Mouse (Mus musculus) c-Kit-positive CD71-negative TER-119-negative erythroid progenitor cells, embryonic 14.5 days (primary cell): Measurements from ENCODE around the gene Gm17949.
"Not testable (repeated sequence)": the region's sequence is repeated elsewhere in the genome, so short reads cannot be mapped to it uniquely, and the experiment has no call there.

ENCODE experiments used
- DNase-seq: peaks from one replicate; pipeline ENCODE4 v3.0.0-alpha.2; 2013; ENCODE audit warnings: low read depth

Gm17949 gene

DNA sequence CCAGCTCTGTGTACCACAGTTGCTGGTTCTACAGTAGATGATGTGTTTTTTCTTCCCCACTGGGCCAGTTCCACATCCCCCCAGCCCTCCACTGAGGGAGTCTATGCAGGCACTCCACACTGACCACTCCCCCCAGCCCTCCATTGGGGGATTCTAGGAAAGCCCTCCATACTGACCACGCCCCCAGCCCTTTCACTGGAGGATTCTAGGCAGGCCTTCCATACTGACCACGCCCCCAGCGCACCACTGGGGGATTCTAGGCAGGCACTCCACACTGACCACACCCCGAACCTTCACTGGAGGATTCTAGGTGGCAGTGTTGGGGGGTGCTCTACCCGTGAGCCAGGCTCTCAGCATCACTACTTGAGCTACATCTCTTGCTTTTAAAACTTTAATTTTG lies 36.1 kb downstream of the Gm17949 start:
- DNase-seq = no peak

DNA sequence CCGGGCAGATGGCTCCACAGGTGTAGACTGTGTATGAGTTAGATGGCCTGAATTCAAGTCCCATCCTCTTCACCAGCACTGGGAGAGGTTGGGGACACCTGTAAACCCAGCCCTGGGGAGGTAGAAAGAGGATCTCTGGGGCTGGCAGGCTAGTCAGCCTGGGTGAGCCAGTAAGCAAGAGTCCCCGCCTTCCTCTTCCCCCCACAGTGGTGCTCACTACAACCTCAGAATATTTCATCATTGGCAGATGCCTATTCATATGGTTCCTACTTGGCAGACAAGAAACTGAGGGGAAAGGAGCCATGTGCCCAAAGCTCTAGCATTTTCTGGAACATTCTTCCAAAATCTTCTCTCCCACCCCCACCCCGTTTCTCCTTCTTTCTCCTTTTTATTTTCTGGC lies 37.5 kb downstream of the Gm17949 start:
- no peak for DNase-seq

DNA sequence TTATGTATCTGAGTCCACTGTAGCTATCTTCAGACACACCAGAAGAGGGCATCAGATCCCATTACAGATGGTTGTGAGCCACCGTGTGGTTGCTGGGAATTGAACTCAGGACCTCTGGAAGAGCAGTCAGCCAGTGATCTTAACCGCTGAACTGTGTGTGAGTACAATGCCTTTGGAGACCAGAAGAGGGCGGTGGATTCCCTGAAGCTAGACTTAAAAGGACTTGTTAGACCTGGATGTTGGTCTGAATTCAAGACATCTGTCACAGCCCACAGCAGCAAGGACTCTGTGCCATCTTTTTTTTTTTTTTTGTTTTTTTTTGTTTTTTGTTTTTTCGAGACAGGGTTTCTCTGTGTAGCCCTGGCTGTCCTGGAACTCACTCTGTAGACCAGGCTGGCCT lies 40.4 kb downstream of the Gm17949 start:
- not testable (repeated sequence) for DNase-seq

DNA sequence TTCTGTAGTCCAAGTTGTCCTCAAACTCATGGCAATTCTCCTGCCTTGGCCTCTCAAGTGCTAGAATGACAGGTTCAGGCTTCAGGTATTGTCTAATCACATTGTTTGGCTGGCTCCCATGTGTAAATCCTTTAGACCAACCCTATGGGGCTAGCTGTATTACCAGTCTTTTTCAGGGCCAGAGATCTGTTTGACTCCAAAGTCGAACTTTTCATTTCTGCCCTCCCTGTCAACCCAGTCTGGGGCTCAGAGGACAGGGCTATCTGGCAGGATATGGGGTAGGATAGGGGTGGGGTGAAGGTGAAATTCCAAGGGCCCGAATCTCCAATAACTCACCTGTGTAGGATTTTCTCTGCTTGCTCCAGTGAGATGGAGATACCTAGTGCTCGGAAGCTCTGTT lies 45.0 kb downstream of the Gm17949 start:
- DNase-seq = no peak

DNA sequence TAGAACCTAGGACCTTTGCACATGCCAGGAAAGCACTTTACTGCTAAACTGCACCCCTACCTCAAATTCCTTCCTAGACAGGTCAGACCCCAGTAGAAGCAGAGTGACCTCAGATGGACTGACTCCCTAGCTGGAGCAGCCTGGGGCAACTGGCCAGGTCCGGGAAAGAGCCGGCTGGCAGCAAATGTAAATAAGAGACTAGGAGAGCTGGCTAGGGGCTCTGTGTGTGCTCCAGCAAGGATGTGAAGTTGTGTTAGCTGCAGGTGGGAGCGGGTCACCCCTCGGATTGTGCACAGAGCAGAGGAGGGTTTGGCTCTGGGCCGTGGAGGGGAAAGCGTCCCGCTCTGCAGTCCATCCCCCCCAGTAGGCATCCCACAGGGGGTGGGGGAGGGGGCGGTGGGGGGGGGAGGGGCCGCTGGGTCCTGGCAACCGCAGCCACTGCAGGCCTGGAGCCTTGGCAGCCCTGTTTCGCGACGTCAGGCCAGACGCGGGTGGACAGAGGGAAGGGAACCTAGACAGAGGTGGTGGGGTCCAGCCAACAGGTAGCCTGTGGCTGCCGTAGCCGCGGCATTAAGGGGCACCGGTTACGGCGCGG lies 47.7 kb downstream of the Gm17949 start, which contains the start of gene Crb3:
TSS of gene Crb3 (plus strand) at position 215 of the 595 bp plus-strand sequence.
- DNase-seq = no peak

DNA sequence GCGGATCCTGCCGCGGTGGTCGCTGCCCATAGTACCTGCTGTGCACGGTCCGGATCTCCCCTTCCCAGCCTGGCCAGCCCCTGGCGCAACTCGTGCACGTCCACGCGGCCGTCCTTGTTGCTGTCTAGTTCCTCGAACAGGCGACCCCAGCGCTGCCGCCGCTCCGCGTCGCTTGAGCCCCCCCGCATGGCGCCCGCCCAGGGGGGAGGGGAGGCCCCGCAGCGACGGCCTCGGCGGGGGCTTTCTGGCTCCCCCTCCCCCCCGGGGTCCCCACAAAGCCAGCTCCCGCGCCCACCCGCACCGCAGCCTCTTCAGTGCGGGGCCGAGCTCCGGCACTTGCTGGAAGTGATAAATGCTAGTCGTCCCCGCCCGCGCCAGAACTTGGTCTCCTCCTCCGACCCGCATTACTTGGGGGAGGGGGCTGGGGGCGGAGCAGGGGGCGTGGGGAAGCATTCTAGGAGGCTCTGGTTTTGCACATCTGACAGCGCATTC lies 48.3 kb downstream of the Gm17949 start, which contains the start of gene Slc25a23:
TSS of gene Slc25a23 (minus strand) at position 378 of the 492 bp plus-strand sequence.
- no peak for DNase-seq

DNA sequence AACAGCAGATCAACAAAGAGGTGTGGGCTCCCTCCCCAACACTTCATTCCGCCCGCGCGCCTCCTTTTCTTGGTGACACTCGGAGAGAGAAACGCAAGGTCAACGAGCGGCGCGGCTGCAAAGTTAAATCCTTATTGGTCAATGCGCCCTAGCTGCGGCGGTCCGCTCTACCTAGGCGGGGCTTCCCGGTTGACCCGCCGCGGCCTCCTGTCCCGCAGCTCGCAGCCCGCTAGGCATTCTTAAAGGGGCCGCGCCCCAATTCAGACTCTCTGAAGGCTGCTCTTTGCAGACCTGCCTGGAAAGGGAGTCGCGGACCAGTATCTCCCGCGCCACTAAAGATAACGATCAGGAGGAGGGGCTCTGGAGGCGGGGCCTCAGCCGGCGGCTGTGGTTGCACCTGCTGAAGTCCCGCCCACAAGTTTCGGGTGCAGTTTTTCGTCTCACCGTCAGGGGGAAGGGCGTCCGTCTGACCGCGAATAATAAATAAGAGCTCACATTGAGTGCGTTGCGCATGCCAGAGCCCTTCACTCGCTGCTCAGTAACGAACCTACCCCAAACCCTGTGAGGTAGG lies 49.0 kb downstream of the Gm17949 start:
- peak; percentile 92 for DNase-seq

DNA sequence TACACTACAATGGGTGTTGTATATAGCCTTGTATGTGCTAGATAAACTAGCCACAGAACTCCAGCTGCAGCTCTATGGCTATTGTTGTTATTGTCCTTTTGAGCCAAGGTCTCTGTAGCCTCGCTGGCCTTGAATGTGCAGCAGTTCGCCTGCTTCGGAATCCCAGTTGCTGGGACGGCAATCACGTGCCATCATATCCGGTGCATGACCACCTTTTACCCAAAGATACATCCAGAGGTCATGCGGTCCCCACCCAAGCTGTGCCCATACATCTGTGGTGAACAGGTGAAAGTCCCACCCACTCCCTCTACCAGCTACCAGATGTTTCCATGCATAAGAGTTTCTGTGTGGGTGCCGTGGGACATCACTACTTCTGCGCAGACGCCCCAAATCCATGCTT lies 49.8 kb downstream of the Gm17949 start:
- no peak for DNase-seq

DNA sequence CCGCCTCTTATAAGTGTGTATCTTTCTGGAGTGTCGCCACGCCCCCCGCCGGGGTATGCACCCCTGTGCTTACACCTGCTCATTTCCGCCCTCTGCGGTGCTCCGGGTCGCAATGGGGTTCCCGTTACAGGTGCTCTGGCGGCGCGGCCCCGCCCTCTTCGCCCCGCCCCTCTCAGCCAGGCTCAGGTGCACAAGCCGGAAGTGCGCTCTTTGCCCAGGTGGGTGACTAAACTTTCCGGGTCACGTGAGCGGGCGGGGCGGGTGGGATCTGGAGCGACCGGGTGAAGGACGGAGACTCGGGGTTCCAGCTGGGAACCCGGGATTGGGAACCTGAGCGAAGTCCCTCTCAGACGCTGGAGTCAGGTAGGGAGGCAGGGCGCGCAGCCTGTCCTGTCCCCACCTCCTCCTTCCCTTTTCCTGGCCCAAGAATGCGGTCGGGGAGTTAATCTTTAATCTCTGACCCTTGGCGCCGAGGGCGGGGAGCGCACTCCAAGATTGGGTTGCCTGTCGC lies 50.8 kb downstream of the Gm17949 start:
- no peak for DNase-seq

DNA sequence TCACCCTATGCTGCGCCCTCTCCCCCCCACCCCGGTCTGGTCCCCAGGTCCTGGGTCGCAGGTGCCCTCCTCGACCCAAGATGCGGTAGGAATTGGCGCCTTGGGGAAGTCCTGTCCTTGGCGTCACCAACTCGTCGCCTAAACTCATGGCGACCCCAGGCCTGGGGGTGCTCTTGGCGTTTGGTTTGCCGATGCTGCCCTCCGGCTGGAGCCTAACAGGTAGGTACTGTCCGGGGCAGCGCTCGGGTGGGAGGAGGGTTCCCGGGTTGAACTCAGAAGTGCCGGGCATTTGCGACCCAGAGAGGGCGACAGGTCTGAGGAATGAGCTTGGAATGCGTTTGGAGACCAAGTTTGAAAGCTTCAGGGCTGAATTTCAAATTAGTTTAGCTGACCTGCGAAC lies 51.3 kb downstream of the Gm17949 start:
- no peak for DNase-seq

DNA sequence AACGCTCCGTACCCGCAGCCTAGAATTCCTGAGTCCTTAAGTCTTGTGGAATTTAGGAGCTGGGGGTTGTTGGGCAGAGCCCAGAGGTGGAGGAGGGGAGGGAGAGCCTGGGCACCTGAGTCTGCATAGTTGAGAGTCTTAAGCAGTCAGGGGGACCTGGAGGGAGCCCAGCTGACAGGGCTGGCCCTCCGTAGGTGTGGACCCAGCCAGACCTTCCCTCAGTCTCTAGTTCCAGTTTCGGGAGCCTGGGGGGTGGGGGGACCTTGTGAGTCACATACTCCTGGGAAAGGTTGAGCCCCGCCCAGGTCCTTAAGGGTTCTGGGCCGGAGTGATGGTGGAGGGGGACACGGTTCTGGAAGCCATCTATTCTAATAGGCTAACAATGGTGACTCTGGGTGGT lies 51.8 kb downstream of the Gm17949 start:
- DNase-seq = no peak

DNA sequence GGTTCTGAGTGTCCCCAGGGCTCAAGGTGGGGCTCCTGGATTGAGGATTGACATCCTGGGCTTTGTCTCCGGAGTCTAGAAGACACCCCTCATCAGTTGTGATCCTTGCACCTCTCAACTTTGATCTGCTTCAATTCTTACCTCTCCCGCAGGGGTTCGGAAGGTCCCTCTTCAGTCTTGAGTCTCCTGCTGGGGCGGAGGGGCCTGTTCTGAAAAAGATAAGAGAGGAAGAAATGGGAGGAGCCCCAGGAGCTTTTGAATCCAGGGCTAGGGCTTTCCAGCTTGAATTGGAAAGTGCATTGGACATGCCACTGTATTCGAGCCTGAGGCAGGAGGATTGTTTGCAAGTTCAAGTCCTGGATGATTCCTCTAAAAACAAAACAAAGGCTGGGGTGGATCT lies 55.6 kb downstream of the Gm17949 start:
- DNase-seq = no peak

DNA sequence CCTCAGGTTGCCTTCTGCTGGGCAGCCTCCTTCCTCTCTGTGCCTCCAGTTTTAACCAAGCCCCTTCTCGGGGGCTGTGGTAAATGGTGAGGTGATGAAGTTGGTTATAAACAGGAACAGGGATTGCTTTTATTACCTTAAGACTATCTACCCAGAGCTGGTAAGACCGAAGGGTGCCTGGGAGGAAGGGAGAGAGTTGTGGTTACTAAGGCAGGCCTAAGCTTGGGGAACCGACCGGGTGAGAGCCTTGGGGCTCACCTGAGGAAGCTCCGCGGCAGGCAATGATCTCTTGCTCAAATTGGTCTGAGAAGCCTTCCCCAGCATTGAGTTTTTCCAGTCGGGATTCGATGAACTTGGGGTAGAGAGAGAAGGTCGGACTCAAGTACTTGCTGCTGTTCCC lies 59.0 kb downstream of the Gm17949 start:
- no peak for DNase-seq

DNA sequence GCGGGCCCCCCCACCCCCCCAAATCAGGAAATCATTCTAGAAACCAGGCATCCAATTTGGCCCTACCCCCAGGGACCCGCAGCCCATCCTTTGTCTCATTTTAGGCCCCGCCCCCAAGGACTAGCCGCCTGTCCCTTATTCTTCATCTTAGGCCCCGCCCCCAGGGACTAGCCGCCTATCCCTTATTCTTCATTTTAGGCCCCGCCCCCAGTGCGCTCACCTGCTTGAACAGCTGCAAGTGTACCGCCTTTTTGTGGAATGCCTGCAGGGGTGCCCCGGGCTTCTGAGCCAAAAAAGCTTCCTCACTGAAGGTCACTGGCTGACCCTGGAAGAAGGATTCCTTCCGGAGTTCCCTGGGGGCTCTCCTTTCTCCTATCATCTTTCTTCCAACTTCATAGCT lies 59.4 kb downstream of the Gm17949 start:
- no peak for DNase-seq
